17 mouse cellular contexts compared by ENCODE assay signal in the genomic region with DNA sequence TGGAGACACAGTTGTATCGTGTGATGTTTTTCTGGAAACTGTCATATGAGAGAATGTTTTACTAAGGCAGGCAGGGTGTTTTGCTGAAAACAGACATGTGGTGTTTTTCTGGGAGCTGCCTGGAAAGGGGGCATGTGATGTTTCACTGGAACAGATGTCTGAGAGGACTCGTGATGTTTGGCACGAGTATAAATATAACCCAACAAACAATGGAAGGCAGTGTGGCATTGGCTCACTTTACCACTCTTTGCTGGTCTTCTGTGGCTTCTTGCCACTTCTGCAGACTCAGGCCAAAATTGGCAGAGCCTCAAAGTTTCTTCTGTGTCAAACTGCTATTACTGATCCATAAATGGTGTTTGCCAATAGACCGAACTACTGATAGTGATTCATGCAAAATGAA. TPM values are rescaled to one million over a fixed set of nuclear protein-coding genes. Genes with fewer than 3 reads are reported as not detected.
A peak's percentile ranks its signal among the peaks of the same experiment; 100 is the strongest.
DNase-seq lines count a peak whose midpoint lies in the region; ATAC-seq and TF ChIP-seq lines count a peak whose summit lies in the region.
"Had no signal": no experiment of that assay in that cellular context is flagged by ENCODE, and none has a peak within 500 bp of the region (broad histone marks: within the 10 kb centered on the region; RNA-seq: fewer than 3 reads in every experiment).

No protein-coding gene starts in this region.

- no peak overlapping the region for H3K4me3 ChIP-seq in heart, embryonic 15.5 days
- no peak overlapping the region for H3K4me3 ChIP-seq in limb, embryonic 10.5 days
- H3K4me3 ChIP-seq in lung, postnatal 0 days (ENCODE audit: low read depth, low read length) = no peak overlapping the region
- H3K4me3 ChIP-seq: embryonic facial prominence, embryonic 12.5 days; gastrocnemius, adult 2 months had no signal

- intact Hi-C loops in heart, postnatal 14 days (cut with DNase I) = no loop called here

- ATAC-seq in heart, embryonic 15.5 days (replicated peaks; ENCODE audit: insufficient number of reproducible peaks, insufficient read depth, low FRiP score, low read depth) = no peak
- no peak for ATAC-seq in lung, postnatal 0 days
- ATAC-seq: Patski had no signal

- H3K27ac ChIP-seq in heart, embryonic 15.5 days = peak overlapping the region; percentile 5; the same call in 1 of the 2 replicates
- no peak overlapping the region for H3K27ac ChIP-seq in limb, embryonic 10.5 days
- no peak overlapping the region for H3K27ac ChIP-seq in lung, postnatal 0 days (ENCODE audit: low read length)
- H3K27ac ChIP-seq: embryonic facial prominence, embryonic 12.5 days; gastrocnemius, adult 2 months had no signal

- H3K36me3 ChIP-seq in heart, embryonic 15.5 days = no peaks in the 10 kb centered on the region
- no peaks in the 10 kb centered on the region for H3K36me3 ChIP-seq in limb, embryonic 10.5 days
- H3K36me3 ChIP-seq in lung, postnatal 0 days (ENCODE audit: insufficient read depth, low read length) = no peaks in the 10 kb centered on the region
- H3K36me3 ChIP-seq: embryonic facial prominence, embryonic 12.5 days had no signal

- H3K9me3 ChIP-seq in heart, embryonic 15.5 days (replicated peaks) = no peaks in the 10 kb centered on the region
- H3K9me3 ChIP-seq in limb, embryonic 10.5 days (replicated peaks) = no peaks in the 10 kb centered on the region
- no peaks in the 10 kb centered on the region for H3K9me3 ChIP-seq in lung, postnatal 0 days (ENCODE audit: low read length)
- H3K9me3 ChIP-seq: embryonic facial prominence, embryonic 12.5 days had no signal

- no peak for TF ChIP-seq CTCF in lung, postnatal 0 days (IDR thresholded peaks at IDR 0.05)

- no peak overlapping the region for H3K9ac ChIP-seq in heart, embryonic 15.5 days
- no peak overlapping the region for H3K9ac ChIP-seq in lung, postnatal 0 days (replicated peaks; ENCODE audit: low read depth)
- H3K9ac ChIP-seq: embryonic facial prominence, embryonic 12.5 days had no signal

- WGBS in heart, embryonic 15.5 days = 34% methylated on average over 4 of the region's 4 CpGs
- 90% methylated on average over 4 of the region's 4 CpGs for WGBS in limb, embryonic 10.5 days
- 51% methylated on average over 4 of the region's 4 CpGs for WGBS in lung, postnatal 0 days

- no peak overlapping the region for H3K4me2 ChIP-seq in heart, embryonic 15.5 days
- H3K4me2 ChIP-seq in lung, postnatal 0 days (replicated peaks; ENCODE audit: low read depth, low read length) = no peak overlapping the region
- H3K4me2 ChIP-seq: embryonic facial prominence, embryonic 12.5 days had no signal

- peak; percentile 47 to 64 for DNase-seq in heart, adult 18-20 months
- no peak for DNase-seq in heart, postnatal 14 days
- DNase-seq in adipocyte (ENCODE audit: low spot score) (peak; percentile 53), liver (peak; percentile 3)
- no peak for DNase-seq in gastrocnemius, adult 8-10 months (ENCODE audit: low spot score in 2 of 2)
- DNase-seq in limb, embryonic 10.5 days (ENCODE audit: low spot score) = no peak
- no peak for DNase-seq in lung, postnatal 0 days (ENCODE audit: low spot score)
- DNase-seq: adrenal gland, postnatal 10 days; cerebellum, adult 8-10 months; gastrocnemius, adult 2 months; thymus, postnatal 36 days had no signal

- peaks cover 5% of the 10 kb centered on the region; the same call in 1 of the 2 replicates for H3K4me1 ChIP-seq in heart, embryonic 15.5 days (replicated peaks)
- no peaks in the 10 kb centered on the region for H3K4me1 ChIP-seq in limb, embryonic 10.5 days
- H3K4me1 ChIP-seq in lung, postnatal 0 days (ENCODE audit: insufficient read depth, low read depth, low read length) = no peaks in the 10 kb centered on the region
- H3K4me1 ChIP-seq: embryonic facial prominence, embryonic 12.5 days had no signal

- no peaks in the 10 kb centered on the region for H3K27me3 ChIP-seq in heart, embryonic 15.5 days
- H3K27me3 ChIP-seq in limb, embryonic 10.5 days (ENCODE audit: low read depth, poor library complexity, severe bottlenecking) = no peaks in the 10 kb centered on the region
- no peaks in the 10 kb centered on the region for H3K27me3 ChIP-seq in lung, postnatal 0 days (replicated peaks; ENCODE audit: insufficient read depth, low read length)
- H3K27me3 ChIP-seq: embryonic facial prominence, embryonic 12.5 days; Patski had no signal

- no peak for TF ChIP-seq EP300 in lung, postnatal 0 days (IDR thresholded peaks at IDR 0.05)

RNA-seq across cellular contexts. Expression of gene Rnase1, which starts 3.3 kb away (rescaled TPM):
- 1 to 10 TPM in 1 of 2 experiments, under 1 TPM in 1; 0.89 to 1.3 TPM for total RNA-seq in heart, adult 18-20 months (2021)
- not detected for total RNA-seq in heart, postnatal 14 days (2021)
- polyA plus RNA-seq in heart, embryonic 15.5 days (2015; fragmentation: Nextera tagmentation; extraction: Ambion mirVana) = 0.96 and 1.2 TPM in 2 replicates
- total RNA-seq in gastrocnemius, adult 8-10 months (2022) = not detected
- polyA plus RNA-seq in limb, embryonic 10.5 days (2016; fragmentation: Nextera tagmentation; extraction: Ambion mirVana) = 0.15 TPM in 1 of 2 replicates, not detected in the other
- polyA plus RNA-seq in lung, postnatal 0 days (2015; fragmentation: Nextera tagmentation; extraction: Ambion mirVana) = 0.70 and 0.74 TPM in 2 replicates
- total RNA-seq: adrenal gland, postnatal 10 days; gastrocnemius, adult 2 months had no signal
- polyA plus RNA-seq: C2C12; embryonic facial prominence, embryonic 12.5 days; Patski had no signal

RNA-seq across cellular contexts. Expression of gene Rnase2b, which starts 18.8 kb away (rescaled TPM):
- total RNA-seq in heart, adult 18-20 months (2021) = not detected
- total RNA-seq in heart, postnatal 14 days (2021) = not detected
- not detected in 2 replicates for polyA plus RNA-seq in heart, embryonic 15.5 days (2015; fragmentation: Nextera tagmentation; extraction: Ambion mirVana)
- not detected for total RNA-seq in gastrocnemius, adult 8-10 months (2022)
- polyA plus RNA-seq in limb, embryonic 10.5 days (2016; fragmentation: Nextera tagmentation; extraction: Ambion mirVana) = not detected in 2 replicates
- 0.16 TPM in 1 of 2 replicates, not detected in the other for polyA plus RNA-seq in lung, postnatal 0 days (2015; fragmentation: Nextera tagmentation; extraction: Ambion mirVana)
- total RNA-seq: adrenal gland, postnatal 10 days; gastrocnemius, adult 2 months; left cerebral cortex, adult 8-10 months had no signal
- polyA plus RNA-seq: C2C12; embryonic facial prominence, embryonic 12.5 days; intestine, embryonic 14.5 days; Patski had no signal

RNA-seq across cellular contexts. Expression of gene Rnase6, which starts 19.6 kb away (rescaled TPM):
- total RNA-seq in heart, adult 18-20 months (2021) = 1 to 10 TPM in 1 of 2 experiments, under 1 TPM in 1; 0.65 to 1.2 TPM
- total RNA-seq in heart, postnatal 14 days (2021) = 1 to 10 TPM in 1 of 2 experiments, under 1 TPM in 1; 0.43 to 1.1 TPM
- polyA plus RNA-seq in heart, embryonic 15.5 days (2015; fragmentation: Nextera tagmentation; extraction: Ambion mirVana) = 0.66 and 1.2 TPM in 2 replicates
- not detected for total RNA-seq in gastrocnemius, adult 8-10 months (2022)
- 0.14 TPM in 1 of 2 replicates, not detected in the other for polyA plus RNA-seq in limb, embryonic 10.5 days (2016; fragmentation: Nextera tagmentation; extraction: Ambion mirVana)
- polyA plus RNA-seq in lung, postnatal 0 days (2015; fragmentation: Nextera tagmentation; extraction: Ambion mirVana) = 2.9 and 3.2 TPM in 2 replicates
- polyA plus RNA-seq: C2C12, Patski had no signal

RNA-seq across cellular contexts. Expression of gene Eddm3b, which starts 29.1 kb away (rescaled TPM):
- total RNA-seq in heart, adult 18-20 months (2021) = not detected
- not detected for total RNA-seq in heart, postnatal 14 days (2021)
- polyA plus RNA-seq in heart, embryonic 15.5 days (2015; fragmentation: Nextera tagmentation; extraction: Ambion mirVana) = not detected in 2 replicates
- not detected for total RNA-seq in gastrocnemius, adult 8-10 months (2022)
- not detected in 2 replicates for polyA plus RNA-seq in limb, embryonic 10.5 days (2016; fragmentation: Nextera tagmentation; extraction: Ambion mirVana)
- 0.08 and 0.15 TPM in 2 replicates for polyA plus RNA-seq in lung, postnatal 0 days (2015; fragmentation: Nextera tagmentation; extraction: Ambion mirVana)
- total RNA-seq: adrenal gland, postnatal 10 days; gastrocnemius, adult 2 months; left cerebral cortex, adult 8-10 months had no signal
- polyA plus RNA-seq: C2C12; embryonic facial prominence, embryonic 12.5 days; Patski had no signal

RNA-seq across cellular contexts. Expression of gene Ang, which starts 52.3 kb away (rescaled TPM):
- total RNA-seq in heart, adult 18-20 months (2021) = 1 to 10 TPM; 6.1 to 6.9 TPM
- total RNA-seq in heart, postnatal 14 days (2021) = 1 to 10 TPM; 5.8 to 6.5 TPM
- polyA plus RNA-seq in heart, embryonic 15.5 days (2015; fragmentation: Nextera tagmentation; extraction: Ambion mirVana) = 4.1 TPM in 2 replicates
- total RNA-seq in gastrocnemius, adult 8-10 months (2022) = 1 to 10 TPM; 1.2 to 3.0 (median 1.6) TPM
- polyA plus RNA-seq in limb, embryonic 10.5 days (2016; fragmentation: Nextera tagmentation; extraction: Ambion mirVana) = 1.5 and 1.8 TPM in 2 replicates
- 41.5 and 45.4 TPM in 2 replicates for polyA plus RNA-seq in lung, postnatal 0 days (2015; fragmentation: Nextera tagmentation; extraction: Ambion mirVana)

Comparison
In these comparisons a context has a peak if more than half of its experiments do, and no peak if none do; other contexts are left out.
1. DNase-seq: peak in heart, adult 18-20 months (2 of 2), adipocyte (single experiment) and liver (single experiment); none in heart, postnatal 14 days (0 of 2), gastrocnemius, adult 8-10 months (0 of 2), limb, embryonic 10.5 days (single experiment) and lung, postnatal 0 days (single experiment).